Mouse (Mus musculus): ENCODE measurements around the gene Tle3.

DNA sequence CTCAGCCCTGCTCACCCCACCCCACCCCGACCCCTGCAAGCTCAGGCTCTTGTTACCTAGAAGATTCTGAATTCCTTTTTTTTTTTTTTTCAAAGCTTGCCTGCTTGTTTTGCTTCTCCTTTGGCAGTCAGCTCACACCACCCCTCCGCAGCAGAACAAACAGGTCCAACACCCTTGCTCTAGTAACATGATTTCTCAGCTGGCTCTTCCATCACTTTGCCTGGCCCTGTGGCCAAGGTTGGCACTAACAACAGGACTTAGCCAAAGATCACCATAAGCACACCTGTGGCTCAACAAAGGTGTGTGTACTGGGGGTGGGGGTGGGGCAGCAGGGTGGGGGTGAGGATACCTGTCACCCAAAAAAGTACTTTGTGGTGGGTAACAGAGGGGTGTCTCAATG lies 47.2 kb upstream of the Tle3 start:
- TF ChIP-seq CTCF (IDR thresholded peaks at IDR 0.05; ENCODE audit: control insufficient read depth, insufficient read depth, insufficient read length), result no peak
- TF ChIP-seq MAX (IDR thresholded peaks at IDR 0.05), result no peak
- no peak for TF ChIP-seq MYOG (IDR thresholded peaks at IDR 0.05; ENCODE audit: control insufficient read depth, extremely low read depth, insufficient read length)
